Mouse (Mus musculus): ENCODE data around the gene 1110017D15Rik. TPM values are rescaled to one million over a fixed set of nuclear protein-coding genes. Genes with fewer than 3 reads are reported as not detected.

The 1110017D15Rik gene
- polyA plus RNA-seq, 1 experiment from 2014 or later = 0.37 TPM

Other genes starting within 250 kb of the 1110017D15Rik start
- 64.5 and 76.4 TPM in 2 replicates for gene Ubap2, start 242.2 kb downstream of the 1110017D15Rik start, polyA plus RNA-seq (2015; fragmentation: Nextera tagmentation; extraction: Ambion mirVana)
- gene Dcaf12, start 202.4 kb downstream of the 1110017D15Rik start, polyA plus RNA-seq (2015; fragmentation: Nextera tagmentation; extraction: Ambion mirVana) = 75.8 and 76.6 TPM in 2 replicates
- 59.9 and 62.7 TPM in 2 replicates for gene Ubap1, start 168.3 kb downstream of the 1110017D15Rik start, polyA plus RNA-seq (2015; fragmentation: Nextera tagmentation; extraction: Ambion mirVana)
- gene Kif24, start 52.4 kb downstream of the 1110017D15Rik start, polyA plus RNA-seq (2015; fragmentation: Nextera tagmentation; extraction: Ambion mirVana) = 5.8 and 6.5 TPM in 2 replicates
- 54.4 and 56.0 TPM in 2 replicates for gene Nudt2, start 52.2 kb downstream of the 1110017D15Rik start, polyA plus RNA-seq (2015; fragmentation: Nextera tagmentation; extraction: Ambion mirVana)
- 9.3 and 9.5 TPM in 2 replicates for gene AI464131, start 14.3 kb downstream of the 1110017D15Rik start, polyA plus RNA-seq (2015; fragmentation: Nextera tagmentation; extraction: Ambion mirVana)
- gene Fam219a, start 52.2 kb upstream of the 1110017D15Rik start, polyA plus RNA-seq (2015; fragmentation: Nextera tagmentation; extraction: Ambion mirVana) = 1.9 and 2.2 TPM in 2 replicates
- 1.2 and 1.7 TPM in 2 replicates for gene Dnaic1, start 52.4 kb upstream of the 1110017D15Rik start, polyA plus RNA-seq (2015; fragmentation: Nextera tagmentation; extraction: Ambion mirVana)
- 18.9 and 23.5 TPM in 2 replicates for gene Enho, start 123.0 kb upstream of the 1110017D15Rik start, polyA plus RNA-seq (2015; fragmentation: Nextera tagmentation; extraction: Ambion mirVana)
- 18.8 and 22.8 TPM in 2 replicates for gene Cntfr, start 179.8 kb upstream of the 1110017D15Rik start, polyA plus RNA-seq (2015; fragmentation: Nextera tagmentation; extraction: Ambion mirVana)
- gene Il11ra1, start 182.7 kb upstream of the 1110017D15Rik start, polyA plus RNA-seq (2015; fragmentation: Nextera tagmentation; extraction: Ambion mirVana) = 168 and 184 TPM in 2 replicates
- gene Rpp25l, start 196.2 kb upstream of the 1110017D15Rik start, polyA plus RNA-seq (2015; fragmentation: Nextera tagmentation; extraction: Ambion mirVana) = 76.0 and 84.9 TPM in 2 replicates
- gene Dctn3, start 205.8 kb upstream of the 1110017D15Rik start, polyA plus RNA-seq (2015; fragmentation: Nextera tagmentation; extraction: Ambion mirVana) = 137 and 149 TPM in 2 replicates
- not detected in 2 replicates for gene Arid3c, start 213.8 kb upstream of the 1110017D15Rik start, polyA plus RNA-seq (2015; fragmentation: Nextera tagmentation; extraction: Ambion mirVana)
- 61.9 and 65.5 TPM in 2 replicates for gene Galt, start 237.9 kb upstream of the 1110017D15Rik start, polyA plus RNA-seq (2015; fragmentation: Nextera tagmentation; extraction: Ambion mirVana)
- gene Sigmar1, start 238.8 kb upstream of the 1110017D15Rik start, polyA plus RNA-seq (2015; fragmentation: Nextera tagmentation; extraction: Ambion mirVana) = 98.2 and 100 TPM in 2 replicates